Mouse (Mus musculus) kidney, adult 2 months (tissue): ENCODE data around the gene Ncapd2. TPM values are rescaled to one million over a fixed set of nuclear protein-coding genes. Genes with fewer than 3 reads are reported as not detected.
A peak's percentile ranks its signal among the peaks of the same experiment; 100 is the strongest.

Experiments
- DNase-seq: peaks from one replicate; pipeline ENCODE4 v3.0.0; 2021
- H3K27ac ChIP-seq: fragments of 200-500 bp; 2 replicates; pipeline ENCODE4 v1.5.1; 2012; ENCODE audit warnings: low read depth, low read length, control low read depth, inconsistent platforms; ENCODE audit not compliant: insufficient read depth
- H3K27me3 ChIP-seq: fragments of 200-500 bp; replicated peaks from 2 replicates; pipeline ENCODE4 v1.6.1; 2012; ENCODE audit warnings: mild to moderate bottlenecking, moderate library complexity, low read length, inconsistent platforms; ENCODE audit not compliant: control insufficient read depth, insufficient read depth
- H3K36me3 ChIP-seq: fragments of 200-500 bp; 2 replicates; pipeline ENCODE4 v1.6.1; 2012; ENCODE audit warnings: mild to moderate bottlenecking, moderate library complexity, low read length, inconsistent platforms; ENCODE audit not compliant: control insufficient read depth, insufficient read depth
- H3K4me1 ChIP-seq: fragments of 200-500 bp; 2 replicates; pipeline ENCODE4 v1.6.1; 2011; ENCODE audit warnings: low read length; ENCODE audit not compliant: control insufficient read depth, insufficient read depth
- H3K4me3 ChIP-seq: fragments of 200-500 bp; 2 replicates; pipeline ENCODE4 v1.5.1; 2011; ENCODE audit warnings: mild to moderate bottlenecking, low read depth, low read length, control low read depth; ENCODE audit not compliant: insufficient read depth
- CTCF ChIP-seq: fragments of 200-500 bp; conservative IDR thresholded peaks from 2 replicates; pipeline ENCODE4 v1.5.1; 2011; ENCODE audit warnings: low read depth, mild to moderate bottlenecking, control low read depth, low read length, moderate library complexity, mixed read lengths; ENCODE audit not compliant: insufficient read depth, insufficient read length
- POLR2A ChIP-seq: fragments of 200-500 bp; IDR thresholded peaks from one replicate; pipeline ENCODE4 v1.6.1; 2011; ENCODE audit warnings: low read depth, low read length, control low read depth
- WGBS: fragments of 180-500 bp; shearing (Covaris S2); methylation state at CpG from one replicate; pipeline ENCODE4 v1.1.7; 2018; 5-methylcytosine and 5-hydroxymethylcytosine counted together
- polyA plus RNA-seq: library from polyadenylated mRNA; depleted of rRNA; stranded (reverse); fragments of >200 nt; gene quantifications from 2 replicates; pipeline ENCODE4 v1.2.3, GENCODE M21; 2012

Gene Ncapd2
- polyA plus RNA-seq, 1 experiment, result 15.6 TPM

GRCm38 (mm10) chr6:125179601-125180000 lies 11.9 kb downstream of the Ncapd2 start:
- Histone ChIP-seq H3K27ac (no peak overlapping the region), H3K36me3 (no peaks in the 10 kb centered on the region), H3K4me1 (no peaks in the 10 kb centered on the region), H3K27me3 (no peaks in the 10 kb centered on the region), H3K4me3 (no peak overlapping the region)
- TF ChIP-seq CTCF (no peak), POLR2A (no peak)
- no peak for DNase-seq
- WGBS, result 89% methylated on average over 7 of the region's 7 CpGs

DNA sequence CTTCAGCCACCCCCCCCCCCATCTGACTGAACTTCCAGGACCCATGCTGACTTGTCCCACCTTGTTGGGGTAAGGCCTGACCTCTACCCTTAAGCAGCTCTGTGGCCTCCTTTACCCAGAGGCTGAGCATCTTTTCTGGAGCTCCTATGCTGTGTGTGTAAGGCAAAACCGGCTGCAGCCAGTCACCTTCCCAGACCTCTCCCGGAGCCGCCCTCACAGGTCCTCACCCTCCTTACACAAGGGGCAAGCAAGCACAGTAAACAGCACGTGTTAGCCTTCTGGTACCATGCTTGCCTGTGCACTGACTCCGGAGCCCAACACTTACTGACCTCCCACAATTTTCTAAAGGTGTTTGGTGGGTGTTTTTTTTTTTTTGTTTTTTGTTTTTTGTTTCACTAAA lies 16.0 kb downstream of the Ncapd2 start:
- H3K27me3 ChIP-seq, result no peaks in the 10 kb centered on the region
- no peaks in the 10 kb centered on the region for H3K36me3 ChIP-seq
- no peak for DNase-seq
- no peaks in the 10 kb centered on the region for H3K4me1 ChIP-seq
- WGBS, result 84% methylated on average over 5 of the region's 5 CpGs
- TF ChIP-seq POLR2A (no peak), CTCF (no peak)
- H3K27ac ChIP-seq, result no peak overlapping the region
- H3K4me3 ChIP-seq, result no peak overlapping the region

DNA sequence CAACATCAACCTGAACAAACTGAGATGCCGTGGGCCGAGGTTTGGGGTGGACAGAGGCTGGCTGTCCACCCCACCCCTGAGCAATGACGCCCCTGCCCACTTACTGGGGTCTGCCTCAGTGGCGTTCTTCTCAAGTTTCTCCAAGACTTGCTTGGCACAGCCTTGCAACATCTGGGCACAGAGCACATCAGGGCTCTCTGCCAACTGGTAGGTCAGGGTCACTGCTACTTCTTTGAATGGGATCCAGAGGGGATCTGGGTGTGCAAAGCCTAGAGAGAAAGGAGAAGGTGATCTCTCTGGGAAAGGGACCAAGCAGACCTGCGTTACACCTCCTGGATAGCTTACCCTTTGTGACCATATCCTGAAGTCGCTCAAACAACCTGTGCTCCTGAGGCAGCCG lies 18.2 kb downstream of the Ncapd2 start:
- no peak for DNase-seq
- TF ChIP-seq POLR2A (no peak), CTCF (no peak)
- WGBS, result 94% methylated on average over 7 of the region's 7 CpGs
- Histone ChIP-seq H3K27ac (no peak overlapping the region), H3K4me3 (no peak overlapping the region), H3K36me3 (no peaks in the 10 kb centered on the region), H3K4me1 (no peaks in the 10 kb centered on the region), H3K27me3 (no peaks in the 10 kb centered on the region)

DNA sequence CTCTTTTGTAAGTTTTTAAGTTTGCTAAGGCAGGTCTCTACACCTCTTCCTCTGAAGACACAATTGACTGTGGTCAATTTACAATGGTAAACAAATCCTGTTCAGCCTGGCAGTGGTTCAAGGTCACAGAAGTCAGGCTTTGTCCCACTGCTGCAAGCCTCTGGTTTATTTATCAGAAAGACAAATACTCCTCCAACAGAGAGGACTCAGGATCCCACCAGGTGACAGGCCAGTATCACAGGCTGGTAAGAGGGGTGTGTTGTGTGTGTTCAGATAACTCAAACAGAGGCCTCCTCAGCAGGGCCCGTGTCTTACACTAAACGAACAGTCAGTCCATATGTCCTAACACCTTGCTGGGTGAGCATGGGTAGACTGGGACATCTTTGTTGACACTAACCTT lies 19.0 kb downstream of the Ncapd2 start:
- TF ChIP-seq CTCF, result no peak
- TF ChIP-seq POLR2A, result no peak
- H3K27me3 ChIP-seq, result no peaks in the 10 kb centered on the region
- no peaks in the 10 kb centered on the region for H3K36me3 ChIP-seq
- no peaks in the 10 kb centered on the region for H3K4me1 ChIP-seq
- DNase-seq, result no peak
- WGBS, result 84% methylated on average over 2 of the region's 2 CpGs
- H3K27ac ChIP-seq, result no peak overlapping the region
- H3K4me3 ChIP-seq, result no peak overlapping the region

DNA sequence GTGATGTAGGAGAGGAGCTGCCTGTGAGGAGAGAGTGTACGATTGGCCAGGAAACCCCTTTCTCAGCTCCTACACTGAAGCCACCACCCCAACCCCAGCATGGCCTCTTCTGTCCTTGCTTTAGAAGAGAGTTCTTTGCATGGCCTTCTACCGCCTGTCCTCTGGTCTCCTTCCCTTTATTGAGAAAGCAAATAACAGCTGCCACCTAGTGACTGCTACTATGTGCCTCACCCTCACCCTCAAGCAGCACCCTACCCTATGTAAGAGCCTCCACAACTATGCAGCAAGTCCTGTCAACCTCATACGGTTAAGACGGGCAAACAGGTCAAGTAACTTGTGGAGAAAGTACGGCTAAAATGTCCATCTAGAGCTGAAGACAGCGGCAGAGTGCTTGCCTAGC lies 21.3 kb downstream of the Ncapd2 start:
- peaks cover 9% of the 10 kb centered on the region; the same call in 1 of the 2 replicates for H3K4me1 ChIP-seq
- TF ChIP-seq CTCF (peak; percentile 51), POLR2A (no peak)
- peak; percentile 34 for DNase-seq
- 73% methylated on average over 6 of the region's 6 CpGs for WGBS
- no peak overlapping the region for H3K27ac ChIP-seq
- H3K27me3 ChIP-seq, result no peaks in the 10 kb centered on the region
- no peak overlapping the region for H3K4me3 ChIP-seq
- no peaks in the 10 kb centered on the region for H3K36me3 ChIP-seq

DNA sequence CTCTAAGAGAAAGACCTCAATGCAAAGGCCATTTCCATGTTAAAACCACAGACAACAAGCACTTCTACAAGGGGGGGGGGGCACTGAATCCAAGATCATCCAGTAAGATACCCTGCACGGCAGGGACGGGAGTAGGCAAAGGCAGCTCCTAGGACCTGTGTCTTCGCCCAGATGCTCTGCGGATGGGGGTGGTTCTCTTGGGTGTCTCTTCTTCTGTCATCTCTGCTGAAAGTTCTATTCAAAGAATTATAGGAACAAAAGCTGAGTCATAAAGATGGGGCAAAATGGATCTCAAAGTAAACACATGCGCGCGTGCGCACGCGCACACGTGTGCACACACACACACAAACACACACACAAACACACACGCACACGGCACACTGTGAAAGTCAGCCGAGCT lies 23.4 kb downstream of the Ncapd2 start:
- no peak overlapping the region for H3K27ac ChIP-seq
- H3K36me3 ChIP-seq, result peaks cover 4% of the 10 kb centered on the region
- TF ChIP-seq CTCF (no peak), POLR2A (no peak)

GRCm38 (mm10) chr6:125166861-125167650 lies 24.4 kb downstream of the Ncapd2 start:
- TF ChIP-seq CTCF, result no peak
- DNase-seq, result peak; percentile 38
- peaks cover 9% of the 10 kb centered on the region; the same call in 1 of the 2 replicates for H3K4me1 ChIP-seq
- no peaks in the 10 kb centered on the region for H3K27me3 ChIP-seq
- peaks cover 5% of the 10 kb centered on the region for H3K36me3 ChIP-seq
- WGBS, result 36% methylated on average over 10 of the region's 10 CpGs
- H3K27ac ChIP-seq, result peak overlapping the region; percentile 87
- peak overlapping the region; percentile 66 for H3K4me3 ChIP-seq

More for the DNA sequence above, 23.4 kb downstream of the Ncapd2 start:
- H3K27me3 ChIP-seq, result no peaks in the 10 kb centered on the region
- H3K4me1 ChIP-seq, result peaks cover 9% of the 10 kb centered on the region; the same call in 1 of the 2 replicates
- no peak overlapping the region for H3K4me3 ChIP-seq
- 94% methylated on average over 14 of the region's 14 CpGs for WGBS
- DNase-seq, result no peak
